Mouse (Mus musculus): ENCODE data around the gene Rffl. TPM values are rescaled to one million over a fixed set of nuclear protein-coding genes. Genes with fewer than 3 reads are reported as not detected.
A peak's percentile ranks its signal among the peaks of the same experiment; 100 is the strongest.
"Not testable (repeated sequence)": the region's sequence is repeated elsewhere in the genome, so short reads cannot be mapped to it uniquely, and the experiment has no call there.

Rffl gene
- polyA plus RNA-seq, 1 experiment from 2014 or later: 17.9 TPM

GRCm38 (mm10) chr11:82834359-82834758 lies 36.7 kb downstream of the Rffl start:
- H3K4me1 ChIP-seq (ENCODE audit: control insufficient read depth, insufficient read depth, low read length): peaks cover 11% of the 10 kb centered on the region; the same call in 1 of the 2 replicates
- not testable (repeated sequence) for H3K4me2 ChIP-seq (replicated peaks; ENCODE audit: low read depth, low read length); ATAC-seq (ENCODE audit: insufficient number of reproducible peaks, insufficient read depth, low FRiP score, low read depth); H3K27ac ChIP-seq (ENCODE audit: low read length); H3K9me3 ChIP-seq (ENCODE audit: control insufficient read depth, low read depth, low read length); H3K4me3 ChIP-seq (ENCODE audit: low read depth, low read length); H3K9ac ChIP-seq (replicated peaks; ENCODE audit: low read depth, low read length); H3K27me3 ChIP-seq (ENCODE audit: control insufficient read depth, insufficient read depth, low read length); H3K36me3 ChIP-seq (ENCODE audit: control insufficient read depth, insufficient read depth, low read length)
- WGBS: 79% methylated on average over 7 of the region's 7 CpGs

- WGBS: 76% methylated on average over 8 of the region's 8 CpGs
- Histone ChIP-seq H3K27me3 (ENCODE audit: control insufficient read depth, insufficient read depth, low read length) (no peaks in the 10 kb centered on the region), H3K9me3 (ENCODE audit: control insufficient read depth, low read depth, low read length) (no peaks in the 10 kb centered on the region), H3K9ac (replicated peaks; ENCODE audit: low read depth, low read length) (no peak overlapping the region), H3K36me3 (ENCODE audit: control insufficient read depth, insufficient read depth, low read length) (no peaks in the 10 kb centered on the region), H3K27ac (ENCODE audit: low read length) (no peak overlapping the region; the same call in 1 of the 2 replicates), H3K4me3 (ENCODE audit: low read depth, low read length) (no peak overlapping the region), H3K4me1 (ENCODE audit: control insufficient read depth, insufficient read depth, low read length) (peaks cover 11% of the 10 kb centered on the region; the same call in 1 of the 2 replicates), H3K4me2 (replicated peaks; ENCODE audit: low read depth, low read length) (no peak overlapping the region)
- no peak for ATAC-seq (ENCODE audit: insufficient number of reproducible peaks, insufficient read depth, low FRiP score, low read depth)
These were observed 37.1 kb downstream of the Rffl start for GRCm38 (mm10) chr11:82833929-82834328.

- not testable (repeated sequence) for H3K9me3 ChIP-seq (ENCODE audit: control insufficient read depth, low read depth, low read length); H3K27me3 ChIP-seq (ENCODE audit: control insufficient read depth, insufficient read depth, low read length); H3K27ac ChIP-seq (ENCODE audit: low read length); H3K4me3 ChIP-seq (ENCODE audit: low read depth, low read length); H3K36me3 ChIP-seq (ENCODE audit: control insufficient read depth, insufficient read depth, low read length); H3K9ac ChIP-seq (replicated peaks; ENCODE audit: low read depth, low read length); H3K4me2 ChIP-seq (replicated peaks; ENCODE audit: low read depth, low read length)
- 0 out of 2 replicates have a peak, but pooled peaks have one; percentile 33 for ATAC-seq (ENCODE audit: insufficient number of reproducible peaks, insufficient read depth, low FRiP score, low read depth)
- peaks cover 11% of the 10 kb centered on the region; the same call in 1 of the 2 replicates for H3K4me1 ChIP-seq (ENCODE audit: control insufficient read depth, insufficient read depth, low read length)
- WGBS: 77% methylated on average over 10 of the region's 10 CpGs
These were observed 38.6 kb downstream of the Rffl start for GRCm38 (mm10) chr11:82832402-82832801.

- Histone ChIP-seq H3K27ac (ENCODE audit: low read length) (no peak overlapping the region), H3K9ac (replicated peaks; ENCODE audit: low read depth, low read length) (no peak overlapping the region), H3K4me1 (ENCODE audit: control insufficient read depth, insufficient read depth, low read length) (peaks cover 11% of the 10 kb centered on the region; the same call in 1 of the 2 replicates), H3K4me2 (replicated peaks; ENCODE audit: low read depth, low read length) (peak overlapping the region; percentile 19), H3K9me3 (ENCODE audit: control insufficient read depth, low read depth, low read length) (no peaks in the 10 kb centered on the region), H3K4me3 (ENCODE audit: low read depth, low read length) (no peak overlapping the region), H3K27me3 (ENCODE audit: control insufficient read depth, insufficient read depth, low read length) (no peaks in the 10 kb centered on the region), H3K36me3 (ENCODE audit: control insufficient read depth, insufficient read depth, low read length) (no peaks in the 10 kb centered on the region)
- 17% methylated on average over 10 of the region's 10 CpGs for WGBS
- no peak for ATAC-seq (ENCODE audit: insufficient number of reproducible peaks, insufficient read depth, low FRiP score, low read depth)
These were observed 39.8 kb downstream of the Rffl start for GRCm38 (mm10) chr11:82831008-82831893.

GRCm38 (mm10) chr11:82826818-82827217 lies 44.2 kb downstream of the Rffl start:
- H3K4me2 ChIP-seq (replicated peaks; ENCODE audit: low read depth, low read length): no peak overlapping the region
- peaks cover 15% of the 10 kb centered on the region; the same call in 1 of the 2 replicates for H3K4me1 ChIP-seq (ENCODE audit: control insufficient read depth, insufficient read depth, low read length)
- H3K27ac ChIP-seq (ENCODE audit: low read length): no peak overlapping the region
- H3K9ac ChIP-seq (replicated peaks; ENCODE audit: low read depth, low read length): no peak overlapping the region
- H3K36me3 ChIP-seq (ENCODE audit: control insufficient read depth, insufficient read depth, low read length): no peaks in the 10 kb centered on the region
- H3K4me3 ChIP-seq (ENCODE audit: low read depth, low read length): no peak overlapping the region
- no peaks in the 10 kb centered on the region for H3K9me3 ChIP-seq (ENCODE audit: control insufficient read depth, low read depth, low read length)
- ATAC-seq (ENCODE audit: insufficient number of reproducible peaks, insufficient read depth, low FRiP score, low read depth): no peak
- H3K27me3 ChIP-seq (ENCODE audit: control insufficient read depth, insufficient read depth, low read length): no peaks in the 10 kb centered on the region

GRCm38 (mm10) chr11:82820788-82821456 lies 50.1 kb downstream of the Rffl start:
- Histone ChIP-seq H3K4me2 (replicated peaks; ENCODE audit: low read depth, low read length) (no peak overlapping the region), H3K27ac (ENCODE audit: low read length) (no peak overlapping the region), H3K4me3 (ENCODE audit: low read depth, low read length) (no peak overlapping the region), H3K4me1 (ENCODE audit: control insufficient read depth, insufficient read depth, low read length) (0 out of 2 replicates have a peak, but pooled peaks cover 6% of the 10 kb centered on the region), H3K9ac (replicated peaks; ENCODE audit: low read depth, low read length) (no peak overlapping the region), H3K27me3 (ENCODE audit: control insufficient read depth, insufficient read depth, low read length) (no peaks in the 10 kb centered on the region), H3K36me3 (ENCODE audit: control insufficient read depth, insufficient read depth, low read length) (no peaks in the 10 kb centered on the region), H3K9me3 (ENCODE audit: control insufficient read depth, low read depth, low read length) (no peaks in the 10 kb centered on the region)
- no peak for ATAC-seq (ENCODE audit: insufficient number of reproducible peaks, insufficient read depth, low FRiP score, low read depth)
- 68% methylated on average over 13 of the region's 13 CpGs for WGBS

- no peaks in the 10 kb centered on the region for H3K27me3 ChIP-seq (ENCODE audit: control insufficient read depth, insufficient read depth, low read length)
- no peaks in the 10 kb centered on the region for H3K36me3 ChIP-seq (ENCODE audit: control insufficient read depth, insufficient read depth, low read length)
- 47% methylated on average over 4 of the region's 4 CpGs for WGBS
- H3K9me3 ChIP-seq (ENCODE audit: control insufficient read depth, low read depth, low read length): no peaks in the 10 kb centered on the region
- H3K4me3 ChIP-seq (ENCODE audit: low read depth, low read length): no peak overlapping the region
- H3K4me1 ChIP-seq (ENCODE audit: control insufficient read depth, insufficient read depth, low read length): 0 out of 2 replicates have a peak, but pooled peaks cover 6% of the 10 kb centered on the region
- no peak overlapping the region for H3K27ac ChIP-seq (ENCODE audit: low read length)
- H3K4me2 ChIP-seq (replicated peaks; ENCODE audit: low read depth, low read length): no peak overlapping the region
- ATAC-seq (ENCODE audit: insufficient number of reproducible peaks, insufficient read depth, low FRiP score, low read depth): no peak
- no peak overlapping the region for H3K9ac ChIP-seq (replicated peaks; ENCODE audit: low read depth, low read length)
These were observed 51.7 kb downstream of the Rffl start for GRCm38 (mm10) chr11:82819350-82819749.

- ATAC-seq (ENCODE audit: insufficient number of reproducible peaks, insufficient read depth, low FRiP score, low read depth): no peak
- peaks cover 11% of the 10 kb centered on the region for H3K36me3 ChIP-seq (ENCODE audit: control insufficient read depth, insufficient read depth, low read length)
These were observed 62.5 kb downstream of the Rffl start for GRCm38 (mm10) chr11:82808485-82808884.

More at GRCm38 (mm10) chr11:82808485-82808884, 62.5 kb downstream of the Rffl start:
- Histone ChIP-seq H3K4me2 (replicated peaks; ENCODE audit: low read depth, low read length) (no peak overlapping the region), H3K9ac (replicated peaks; ENCODE audit: low read depth, low read length) (no peak overlapping the region), H3K4me1 (ENCODE audit: control insufficient read depth, insufficient read depth, low read length) (0 out of 2 replicates have a peak, but pooled peaks cover 5% of the 10 kb centered on the region), H3K27ac (ENCODE audit: low read length) (no peak overlapping the region), H3K27me3 (ENCODE audit: control insufficient read depth, insufficient read depth, low read length) (no peaks in the 10 kb centered on the region), H3K9me3 (ENCODE audit: control insufficient read depth, low read depth, low read length) (no peaks in the 10 kb centered on the region), H3K4me3 (ENCODE audit: low read depth, low read length) (no peak overlapping the region)
- 77% methylated on average over 5 of the region's 5 CpGs for WGBS

All from stomach, embryonic 14.5 days (tissue).